24 mouse cellular contexts compared by ENCODE assay signal in genomic region chr7:114536179-114536578, GRCm38 (mm10).
"Had no signal": no experiment of that assay in that cellular context is flagged by ENCODE, and none has a peak within 500 bp of the region (broad histone marks: within the 10 kb centered on the region; RNA-seq: fewer than 3 reads in every experiment).

No protein-coding gene starts in this region.

- H3K27me3 ChIP-seq: heart, embryonic 13.5 days; heart, embryonic 15.5 days; hindbrain, embryonic 13.5 days; hindbrain, embryonic 15.5 days; kidney, embryonic 15.5 days had no signal

- DNase-seq: forebrain, postnatal 0 days; gastrocnemius, postnatal 14 days; gastrocnemius, postnatal 36 days; heart, adult 11 months; heart, adult 2 months; heart, postnatal 14 days; heart, postnatal 36 days; kidney, adult 11 months; kidney, adult 2 months; kidney, adult 9 months; kidney, postnatal 14 days; kidney, postnatal 36 days; layer of hippocampus, adult 9-11 months; layer of hippocampus, postnatal 36 days; left cerebral cortex, postnatal 4 days had no signal

- H3K4me2 ChIP-seq: heart, embryonic 11.5 days; heart, embryonic 13.5 days; heart, embryonic 15.5 days; hindbrain, embryonic 13.5 days; hindbrain, embryonic 15.5 days; kidney, embryonic 15.5 days had no signal

- H3K9ac ChIP-seq: forebrain, postnatal 0 days; heart, embryonic 13.5 days; heart, embryonic 15.5 days; hindbrain, embryonic 13.5 days; hindbrain, embryonic 15.5 days; kidney, embryonic 15.5 days had no signal

- H3K27ac ChIP-seq: heart, adult 2 months; heart, embryonic 13.5 days; heart, embryonic 15.5 days; hindbrain, embryonic 13.5 days; hindbrain, embryonic 15.5 days; hindbrain, postnatal 0 days; kidney, embryonic 15.5 days; kidney, postnatal 0 days had no signal

- H3K4me1 ChIP-seq: heart, embryonic 13.5 days; heart, embryonic 15.5 days; hindbrain, embryonic 13.5 days; hindbrain, embryonic 15.5 days; kidney, embryonic 15.5 days had no signal

- ATAC-seq: forebrain, postnatal 0 days; hindbrain, postnatal 0 days; intestine, embryonic 16.5 days had no signal

- H3K9me3 ChIP-seq: heart, embryonic 13.5 days; heart, embryonic 15.5 days; hindbrain, embryonic 13.5 days; hindbrain, embryonic 15.5 days; kidney, embryonic 15.5 days had no signal

- H3K4me3 ChIP-seq: heart, adult 2 months; heart, embryonic 13.5 days; heart, embryonic 15.5 days; hindbrain, embryonic 13.5 days; hindbrain, embryonic 15.5 days; kidney, embryonic 15.5 days had no signal
